Mouse (Mus musculus) neural tube, embryonic 13.5 days (tissue): ENCODE results near the gene Ctsll3. TPM values are rescaled to one million over a fixed set of nuclear protein-coding genes. Genes with fewer than 3 reads are reported as not detected.

Source experiments
- ATAC-seq: fragments of 200-750 bp; cut with Nextera tagmentation; 2 replicates; pipeline ENCODE4 v1.8.0; 2017; ENCODE audit warnings: low read depth, mild to moderate bottlenecking, moderate TSS enrichment, moderate library complexity
- H3K27ac ChIP-seq: fragments of 300-500 bp; sonication (generic); replicated peaks from 2 replicates; pipeline ENCODE4 v1.5.1; 2015; ENCODE audit warnings: moderate library complexity, mild to moderate bottlenecking, inconsistent platforms
- H3K27me3 ChIP-seq: fragments of 300-500 bp; sonication (generic); 2 replicates; pipeline ENCODE4 v1.6.1; 2015; ENCODE audit warnings: mild to moderate bottlenecking, inconsistent platforms
- H3K36me3 ChIP-seq: fragments of 300-500 bp; sonication (generic); 2 replicates; pipeline ENCODE4 v1.6.1; 2015; ENCODE audit warnings: mild to moderate bottlenecking, inconsistent platforms
- H3K4me1 ChIP-seq: fragments of 300-500 bp; sonication (generic); replicated peaks from 2 replicates; pipeline ENCODE4 v1.6.1; 2015; ENCODE audit warnings: inconsistent platforms
- H3K4me2 ChIP-seq: fragments of 300-500 bp; sonication (generic); 2 replicates; pipeline ENCODE4 v1.6.1; 2015; ENCODE audit warnings: inconsistent platforms, mild to moderate bottlenecking, moderate library complexity
- H3K4me3 ChIP-seq: fragments of 300-500 bp; sonication (generic); 2 replicates; pipeline ENCODE4 v1.5.1; 2015; ENCODE audit warnings: mild to moderate bottlenecking, inconsistent platforms
- H3K9ac ChIP-seq: fragments of 300-500 bp; sonication (generic); 2 replicates; pipeline ENCODE4 v1.6.1; 2015; ENCODE audit warnings: moderate library complexity, mild to moderate bottlenecking, inconsistent platforms
- H3K9me3 ChIP-seq: fragments of 300-500 bp; sonication (generic); 2 replicates; pipeline ENCODE4 v1.6.1; 2016; ENCODE audit warnings: inconsistent platforms
- WGBS: fragments of 180-500 bp; shearing (Covaris S2); methylation state at CpG from one replicate; pipeline ENCODE4 v1.1.7; 2015; 5-methylcytosine and 5-hydroxymethylcytosine counted together
- polyA plus RNA-seq: library from polyadenylated mRNA; unstranded; fragments of >200 nt; fragmentation: Nextera tagmentation; extraction: Ambion mirVana; gene quantifications from 2 replicates; pipeline ENCODE4 v1.2.1, GENCODE M21; 2015

The Ctsll3 gene
- polyA plus RNA-seq, 1 experiment from 2014 or later: not detected

DNA sequence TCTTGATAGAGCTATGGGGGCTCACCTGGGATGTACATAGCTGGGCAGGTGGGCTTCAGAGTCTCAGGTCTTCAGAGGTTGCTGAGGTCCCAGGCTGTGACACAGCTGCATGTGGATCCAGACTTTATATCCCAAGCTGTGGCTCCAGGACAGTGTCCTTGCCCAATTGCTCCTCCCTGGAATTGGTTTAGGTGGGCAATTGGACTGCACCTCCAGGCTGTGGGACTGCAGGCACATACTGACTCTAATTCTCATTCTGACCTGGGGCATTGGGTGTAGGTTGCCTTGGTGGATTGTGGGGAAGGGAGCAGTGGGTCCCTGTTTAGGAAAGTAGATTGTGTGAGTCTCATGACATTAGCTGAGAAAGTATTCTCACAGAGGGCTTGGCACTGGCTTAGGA lies 16.4 kb downstream of the Ctsll3 start, which contains the start of gene BC051665:
Gene BC051665 (minus strand): TSS at position 101 of the 400 bp plus-strand sequence.
- no peaks in the 10 kb centered on the region for H3K4me1 ChIP-seq
- no peak within 1 kb of the TSS for H3K9ac ChIP-seq
- H3K4me3 ChIP-seq: no peak within 1 kb of the TSS
- H3K27ac ChIP-seq: no peak within 1 kb of the TSS
- ATAC-seq: no peak
- no peak within 1 kb of the TSS for H3K4me2 ChIP-seq
- no peaks in the 10 kb centered on the region for H3K27me3 ChIP-seq
- H3K9me3 ChIP-seq: no peaks in the 10 kb centered on the region
- no peaks in the 10 kb centered on the region for H3K36me3 ChIP-seq

DNA sequence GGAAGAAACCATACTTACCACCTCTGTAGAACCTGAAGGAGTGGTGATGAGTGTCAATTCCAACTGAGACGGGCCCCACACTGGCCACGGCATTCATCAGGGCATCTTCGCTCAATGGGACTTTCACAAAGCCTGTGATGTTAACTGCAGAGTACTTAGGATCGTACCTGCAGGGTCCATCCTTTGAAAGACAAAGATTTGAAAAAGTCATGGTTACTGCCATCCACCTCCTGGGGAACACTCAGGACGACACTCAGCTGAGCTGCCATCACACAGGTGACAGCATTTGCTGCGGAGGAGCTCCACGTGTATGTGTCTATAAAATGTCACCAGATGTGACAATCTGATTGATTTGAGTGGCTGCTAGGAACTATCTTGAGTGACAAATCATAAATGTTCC lies 19.3 kb downstream of the Ctsll3 start:
- 85% methylated on average over 7 of the region's 7 CpGs for WGBS
- H3K36me3 ChIP-seq: no peaks in the 10 kb centered on the region

DNA sequence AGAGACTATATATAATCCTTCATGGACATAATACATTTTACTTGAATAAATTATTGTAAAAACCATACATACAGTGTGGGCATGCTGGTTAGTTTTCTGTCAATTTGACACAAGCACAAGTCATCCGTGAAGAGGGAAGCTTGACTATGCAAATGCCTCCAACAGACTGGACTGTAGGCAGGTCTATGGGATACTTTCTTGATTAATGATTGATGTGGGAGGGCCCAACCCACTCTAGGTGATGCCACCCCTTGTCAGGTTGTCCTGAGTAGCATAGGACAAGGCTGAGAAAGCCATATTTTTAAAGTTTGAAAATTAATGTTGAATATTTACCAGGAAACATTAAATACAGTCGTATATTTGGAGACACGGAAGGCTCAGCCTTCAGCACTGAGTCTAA lies 22.1 kb downstream of the Ctsll3 start:
- no peaks in the 10 kb centered on the region for H3K27me3 ChIP-seq
- no peak overlapping the region for H3K4me2 ChIP-seq
- H3K9me3 ChIP-seq: no peaks in the 10 kb centered on the region
- no peaks in the 10 kb centered on the region for H3K36me3 ChIP-seq
- no peak overlapping the region for H3K4me3 ChIP-seq
- no peak for ATAC-seq
- no peaks in the 10 kb centered on the region for H3K4me1 ChIP-seq
- no peak overlapping the region for H3K27ac ChIP-seq
- no peak overlapping the region for H3K9ac ChIP-seq
- WGBS: 85% methylated on average over 3 of the region's 3 CpGs

More for the DNA sequence above, 19.3 kb downstream of the Ctsll3 start:
- no peak overlapping the region for H3K27ac ChIP-seq
- ATAC-seq: no peak
- H3K9ac ChIP-seq: no peak overlapping the region
- no peaks in the 10 kb centered on the region for H3K4me1 ChIP-seq
- no peaks in the 10 kb centered on the region for H3K27me3 ChIP-seq
- H3K4me2 ChIP-seq: no peak overlapping the region
- no peaks in the 10 kb centered on the region for H3K9me3 ChIP-seq
- H3K4me3 ChIP-seq: no peak overlapping the region

DNA sequence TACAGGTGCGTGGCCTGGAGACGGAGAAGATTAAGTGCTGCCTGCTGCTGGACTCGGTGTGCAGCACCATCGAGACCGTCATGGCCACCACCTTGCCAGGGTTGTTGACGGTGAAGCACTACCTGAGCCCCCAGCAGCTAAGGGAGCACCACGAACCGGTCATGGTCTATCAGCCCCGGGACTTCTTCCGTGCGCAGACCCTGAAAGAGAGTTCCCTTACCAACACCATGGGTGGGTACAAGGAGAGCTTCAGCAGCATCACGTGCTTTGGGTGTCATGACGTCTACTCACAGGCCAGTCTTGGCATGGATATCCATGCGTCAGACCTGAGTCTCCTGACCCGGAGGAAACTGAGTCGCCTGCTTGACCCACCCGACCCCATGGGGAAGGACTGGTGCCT lies 41.5 kb downstream of the Ctsll3 start:
- Histone ChIP-seq H3K9me3 (no peaks in the 10 kb centered on the region), H3K4me3 (no peak overlapping the region), H3K36me3 (peaks cover 74% of the 10 kb centered on the region), H3K4me1 (no peaks in the 10 kb centered on the region), H3K27me3 (no peaks in the 10 kb centered on the region), H3K27ac (no peak overlapping the region), H3K9ac (no peak overlapping the region), H3K4me2 (no peak overlapping the region)
- WGBS: 98% methylated on average over 17 of the region's 17 CpGs
- no peak for ATAC-seq

DNA sequence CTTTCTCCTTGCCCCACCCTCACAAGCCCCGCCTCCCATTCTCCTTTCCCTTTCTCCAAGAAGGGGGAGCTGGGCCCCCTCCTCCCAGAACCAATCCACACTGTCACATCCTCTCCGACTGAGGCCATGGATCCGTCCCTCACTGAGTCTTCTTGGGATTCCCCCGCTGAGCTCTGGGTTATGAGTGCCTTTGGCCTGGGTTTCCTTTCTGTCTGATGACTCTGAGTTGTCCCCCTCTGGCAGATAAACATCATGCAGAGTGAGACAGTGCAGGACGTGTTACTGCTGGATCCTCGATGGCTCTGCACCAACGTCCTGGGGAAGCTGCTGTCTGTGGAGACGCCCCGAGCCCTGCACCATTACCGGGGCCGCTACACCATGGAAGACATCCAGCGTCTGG lies 42.3 kb downstream of the Ctsll3 start:
- Histone ChIP-seq H3K4me1 (no peaks in the 10 kb centered on the region), H3K9me3 (no peaks in the 10 kb centered on the region), H3K4me2 (no peak overlapping the region), H3K27ac (no peak overlapping the region), H3K9ac (no peak overlapping the region), H3K4me3 (no peak overlapping the region), H3K36me3 (peaks cover 79% of the 10 kb centered on the region), H3K27me3 (no peaks in the 10 kb centered on the region)
- peak; percentile 24 for ATAC-seq
- 92% methylated on average over 12 of the region's 12 CpGs for WGBS

DNA sequence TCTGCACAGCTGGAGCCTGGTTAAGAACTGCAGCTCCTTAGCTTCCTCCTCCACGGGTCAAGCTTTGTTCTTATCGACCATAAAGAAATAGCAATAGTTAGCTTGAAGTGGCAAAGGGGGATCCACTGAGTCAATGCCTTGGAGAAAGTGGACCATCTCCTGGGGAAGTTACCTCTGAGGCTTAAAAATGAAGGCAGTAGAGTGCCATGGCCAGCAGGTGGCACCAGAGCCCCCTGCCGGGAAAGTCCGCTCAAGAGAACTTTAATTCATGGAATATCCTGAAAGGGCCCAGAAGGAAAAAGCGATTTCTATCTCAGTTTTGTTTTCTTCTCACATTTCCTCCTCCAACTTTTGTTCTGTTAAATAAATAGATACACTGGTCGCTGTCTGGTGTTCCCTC lies 43.5 kb downstream of the Ctsll3 start:
- no peak for ATAC-seq
- Histone ChIP-seq H3K27me3 (no peaks in the 10 kb centered on the region), H3K4me1 (no peaks in the 10 kb centered on the region), H3K4me2 (no peak overlapping the region), H3K36me3 (peaks cover 81% of the 10 kb centered on the region), H3K9me3 (no peaks in the 10 kb centered on the region), H3K9ac (no peak overlapping the region), H3K4me3 (no peak overlapping the region), H3K27ac (no peak overlapping the region)
- 49% methylated on average over 6 of the region's 6 CpGs for WGBS

DNA sequence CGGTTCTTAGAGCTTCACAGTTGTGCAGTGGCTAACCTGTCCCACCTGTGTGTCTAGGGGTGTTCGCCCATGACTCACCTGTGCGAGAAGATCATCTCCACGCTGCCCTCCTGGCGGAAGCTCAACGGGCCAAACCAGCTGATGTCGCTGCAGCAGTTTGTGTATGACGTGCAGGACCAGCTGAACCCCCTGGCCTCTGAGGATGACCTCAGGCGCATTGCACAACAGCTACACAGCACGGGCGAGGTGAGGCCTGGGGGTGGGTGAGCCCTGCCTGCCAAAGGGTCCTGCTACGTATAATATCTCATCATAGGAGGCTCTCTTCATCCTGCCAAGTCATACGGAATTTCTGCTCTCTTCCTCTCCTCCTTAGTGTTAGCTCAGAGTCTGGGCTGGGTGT lies 45.4 kb downstream of the Ctsll3 start:
- no peak overlapping the region for H3K27ac ChIP-seq
- ATAC-seq: no peak
- H3K36me3 ChIP-seq: peaks cover 84% of the 10 kb centered on the region
- WGBS: 92% methylated on average over 13 of the region's 13 CpGs
- no peaks in the 10 kb centered on the region for H3K27me3 ChIP-seq
- H3K9me3 ChIP-seq: no peaks in the 10 kb centered on the region
- H3K9ac ChIP-seq: no peak overlapping the region
- H3K4me2 ChIP-seq: no peak overlapping the region
- H3K4me1 ChIP-seq: no peaks in the 10 kb centered on the region
- H3K4me3 ChIP-seq: no peak overlapping the region

DNA sequence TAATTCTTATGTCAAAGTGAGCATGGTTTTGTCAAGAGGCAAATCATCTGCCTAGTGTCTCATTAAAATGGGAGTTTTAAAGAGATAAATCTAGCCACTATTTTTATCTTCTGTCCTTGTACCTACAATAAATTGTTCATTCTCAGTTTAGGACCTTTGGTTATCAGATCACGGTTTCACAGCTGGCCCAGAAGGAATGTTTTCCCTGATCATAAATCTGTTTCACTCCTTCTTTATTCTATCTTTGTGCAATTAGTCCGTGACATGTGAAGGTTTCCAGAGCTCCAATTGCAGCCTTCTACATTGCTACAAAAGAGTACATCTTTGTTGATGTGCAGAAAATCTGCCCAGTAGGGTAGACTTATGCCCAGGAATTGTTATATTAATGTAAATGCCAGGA lies 47.4 kb downstream of the Ctsll3 start:
- Histone ChIP-seq H3K36me3 (peaks cover 86% of the 10 kb centered on the region), H3K9ac (no peak overlapping the region)

DNA sequence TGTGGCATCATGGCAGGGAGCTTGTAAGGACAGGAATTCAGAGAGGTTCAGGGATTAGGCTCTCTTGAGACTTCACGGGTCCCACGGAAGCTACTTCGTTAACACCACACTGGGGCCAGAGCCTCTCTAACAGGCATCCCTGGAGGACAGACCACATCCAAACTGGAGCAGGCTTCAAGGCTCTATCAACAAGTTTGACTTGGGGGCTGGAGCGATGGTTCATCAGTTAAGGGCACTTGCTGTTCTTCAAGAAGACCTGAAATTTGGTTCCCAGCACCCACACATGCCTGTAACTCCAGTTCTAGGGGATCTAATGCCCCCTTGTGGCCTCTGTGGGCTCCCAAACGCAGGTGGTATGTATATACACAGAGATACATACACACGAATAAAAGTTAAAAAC lies 49.4 kb downstream of the Ctsll3 start:
- Histone ChIP-seq H3K4me2 (no peak overlapping the region), H3K36me3 (peaks cover 86% of the 10 kb centered on the region), H3K9me3 (no peaks in the 10 kb centered on the region), H3K27me3 (no peaks in the 10 kb centered on the region), H3K9ac (no peak overlapping the region), H3K27ac (no peak overlapping the region), H3K4me1 (no peaks in the 10 kb centered on the region), H3K4me3 (no peak overlapping the region)
- ATAC-seq: no peak
- WGBS: 95% methylated on average over 6 of the region's 6 CpGs

More for the DNA sequence above, 47.4 kb downstream of the Ctsll3 start:
- WGBS: 51% methylated on average over 2 of the region's 2 CpGs
- H3K4me1 ChIP-seq: no peaks in the 10 kb centered on the region
- H3K27ac ChIP-seq: no peak overlapping the region
- no peaks in the 10 kb centered on the region for H3K9me3 ChIP-seq
- no peaks in the 10 kb centered on the region for H3K27me3 ChIP-seq
- no peak overlapping the region for H3K4me3 ChIP-seq
- no peak overlapping the region for H3K4me2 ChIP-seq
- no peak for ATAC-seq

DNA sequence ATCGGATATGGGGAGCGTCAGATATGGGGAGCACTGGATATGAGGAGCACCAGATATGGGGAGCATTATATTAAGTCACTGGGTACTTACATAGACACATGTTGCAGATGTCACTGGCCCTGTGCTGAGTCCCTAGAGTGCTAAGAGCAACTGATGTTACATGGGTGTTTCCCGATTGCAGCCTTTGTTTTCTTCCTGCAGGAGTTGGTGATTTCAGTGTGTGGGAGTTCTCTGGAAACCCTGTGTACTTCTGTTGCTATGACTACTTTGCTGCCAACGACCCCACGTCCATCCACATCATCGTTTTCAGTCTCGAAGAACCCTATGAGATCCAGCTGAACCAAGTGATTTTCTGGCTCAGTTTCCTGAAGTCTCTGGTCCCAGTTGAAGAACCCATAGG lies 51.7 kb downstream of the Ctsll3 start:
- no peak overlapping the region for H3K4me2 ChIP-seq
- 93% methylated on average over 7 of the region's 7 CpGs for WGBS
- ATAC-seq: no peak
- H3K27ac ChIP-seq: no peak overlapping the region
- H3K9me3 ChIP-seq: no peaks in the 10 kb centered on the region
- H3K4me1 ChIP-seq: no peaks in the 10 kb centered on the region
- H3K36me3 ChIP-seq: peaks cover 72% of the 10 kb centered on the region
- H3K4me3 ChIP-seq: no peak overlapping the region
- no peak overlapping the region for H3K9ac ChIP-seq
- H3K27me3 ChIP-seq: no peaks in the 10 kb centered on the region

DNA sequence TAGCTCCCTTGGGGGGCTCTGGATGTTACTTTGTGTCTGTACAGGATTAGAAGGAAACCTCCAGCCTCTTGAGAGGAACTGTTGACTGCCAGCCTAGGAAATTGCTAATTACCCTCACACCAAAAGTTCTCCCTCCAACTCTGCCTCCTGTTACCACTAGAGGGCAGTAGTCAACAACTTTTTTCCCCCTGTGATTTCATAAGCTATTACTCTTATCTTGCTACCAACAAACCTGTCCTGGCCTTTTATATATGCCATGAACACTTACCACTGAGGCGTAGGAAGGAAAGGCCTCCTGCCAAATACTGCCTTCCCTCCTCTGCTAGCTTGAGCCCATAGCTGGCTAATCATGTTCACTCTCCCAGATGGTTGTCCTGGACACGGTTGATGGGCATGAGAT lies 54.1 kb downstream of the Ctsll3 start:
- WGBS: 88% methylated on average over 2 of the region's 2 CpGs
- H3K4me1 ChIP-seq: peaks cover 5% of the 10 kb centered on the region
- H3K36me3 ChIP-seq: peaks cover 55% of the 10 kb centered on the region
- H3K27ac ChIP-seq: no peak overlapping the region
- no peak overlapping the region for H3K4me3 ChIP-seq
- H3K9me3 ChIP-seq: no peaks in the 10 kb centered on the region
- no peak overlapping the region for H3K9ac ChIP-seq
- no peak overlapping the region for H3K4me2 ChIP-seq
- H3K27me3 ChIP-seq: no peaks in the 10 kb centered on the region
- ATAC-seq: no peak
